Mouse (Mus musculus): ENCODE measurements at regions not wholly inside any gene's neighbourhood (a gene's known extent, or its start where the extent isn't known, plus 50 kb on each side); places are given as distances from the start of the nearest gene placed in this dataset.
"Not testable (repeated sequence)": the region's sequence is repeated elsewhere in the genome, so short reads cannot be mapped to it uniquely, and the experiment has no call there.

DNA sequence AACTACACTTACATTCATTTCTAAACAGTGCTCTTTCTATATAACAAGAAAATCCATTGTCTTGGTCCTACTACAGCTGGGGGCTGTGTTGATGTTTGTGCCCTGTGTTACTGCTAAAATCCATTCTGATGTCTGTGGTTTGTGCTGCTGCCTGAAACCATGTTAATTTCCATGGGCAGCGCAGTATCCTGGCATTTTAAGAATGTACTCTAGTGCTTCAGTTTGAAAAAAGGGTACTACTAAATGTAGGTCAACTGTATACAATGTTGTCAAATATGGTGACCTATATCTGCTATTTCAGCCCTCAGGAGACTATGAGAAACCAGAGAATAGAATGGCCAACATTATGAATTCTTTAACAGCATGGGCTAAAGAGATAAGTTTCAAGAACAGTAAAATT is 1052.2 kb downstream of the Hace1 start:
- DNase-seq (ENCODE audit: low spot score): no peak

DNA sequence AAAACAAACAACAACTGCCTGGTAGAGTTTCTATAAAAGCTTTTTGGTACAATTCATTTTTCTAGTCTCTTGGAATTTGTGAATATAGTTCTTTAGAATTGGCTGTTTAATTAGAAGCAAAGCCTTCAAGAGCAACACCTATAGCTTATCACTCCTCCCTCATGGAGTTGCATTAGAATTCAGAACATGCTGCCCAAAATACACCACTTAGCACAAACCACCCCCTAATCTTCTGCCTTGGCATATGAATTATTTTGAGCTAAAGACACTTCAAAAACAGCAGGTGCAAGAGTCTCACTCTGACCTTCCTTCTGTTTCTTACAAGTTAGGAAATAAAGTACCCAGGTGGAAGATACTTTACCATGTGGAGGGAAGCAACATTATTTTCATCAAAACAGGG is 1085.4 kb downstream of the Hace1 start:
- peak; percentile 1 for DNase-seq (ENCODE audit: low spot score)

DNA sequence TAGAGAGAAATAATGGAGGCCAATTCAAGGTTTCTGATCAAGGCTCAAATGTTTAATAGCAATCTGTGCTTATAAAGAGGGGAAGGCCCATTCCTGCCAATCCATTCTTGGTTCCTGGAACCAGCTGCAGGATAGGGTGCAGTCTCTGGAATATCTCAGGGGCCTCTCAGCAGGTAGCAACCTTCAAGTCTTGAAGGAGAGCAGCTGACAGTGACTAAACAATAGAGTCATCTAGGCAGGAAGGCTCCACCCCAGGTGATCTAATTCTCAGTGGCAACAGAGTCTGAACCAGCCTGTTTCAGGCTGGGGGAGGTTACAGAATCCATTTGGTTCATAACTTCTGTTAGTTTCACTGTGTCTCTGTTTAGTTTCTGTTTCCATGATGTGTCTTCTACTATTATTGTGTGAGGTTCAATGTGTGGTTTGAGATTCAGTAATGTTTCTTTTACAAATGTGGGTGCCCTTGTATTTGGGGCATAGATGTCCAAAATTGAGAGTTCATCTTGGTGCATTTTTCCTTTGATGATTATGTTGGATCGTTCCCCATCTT is 1112.3 kb downstream of the Hace1 start:
- not testable (repeated sequence) for DNase-seq (ENCODE audit: low spot score)

DNA sequence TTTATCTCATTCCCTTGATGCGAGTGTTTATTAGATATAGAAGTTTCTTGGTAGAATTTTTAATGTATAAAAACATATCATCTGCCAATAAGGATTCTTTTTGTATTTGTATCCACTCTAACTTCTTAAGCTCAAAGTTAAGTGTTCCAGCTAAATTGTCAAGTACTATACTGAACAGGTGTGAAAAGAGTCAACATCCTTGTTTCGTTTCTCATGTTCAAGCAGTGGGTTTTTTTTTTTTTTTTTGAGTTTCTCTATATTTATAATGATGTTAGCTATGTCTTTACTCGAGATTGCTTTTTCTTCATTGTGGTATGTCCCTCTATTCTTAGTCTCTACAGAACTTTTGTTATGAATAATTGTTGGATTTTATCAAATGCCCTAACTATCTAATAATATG is 1115.0 kb downstream of the Hace1 start:
- DNase-seq (ENCODE audit: low spot score): no peak

DNA sequence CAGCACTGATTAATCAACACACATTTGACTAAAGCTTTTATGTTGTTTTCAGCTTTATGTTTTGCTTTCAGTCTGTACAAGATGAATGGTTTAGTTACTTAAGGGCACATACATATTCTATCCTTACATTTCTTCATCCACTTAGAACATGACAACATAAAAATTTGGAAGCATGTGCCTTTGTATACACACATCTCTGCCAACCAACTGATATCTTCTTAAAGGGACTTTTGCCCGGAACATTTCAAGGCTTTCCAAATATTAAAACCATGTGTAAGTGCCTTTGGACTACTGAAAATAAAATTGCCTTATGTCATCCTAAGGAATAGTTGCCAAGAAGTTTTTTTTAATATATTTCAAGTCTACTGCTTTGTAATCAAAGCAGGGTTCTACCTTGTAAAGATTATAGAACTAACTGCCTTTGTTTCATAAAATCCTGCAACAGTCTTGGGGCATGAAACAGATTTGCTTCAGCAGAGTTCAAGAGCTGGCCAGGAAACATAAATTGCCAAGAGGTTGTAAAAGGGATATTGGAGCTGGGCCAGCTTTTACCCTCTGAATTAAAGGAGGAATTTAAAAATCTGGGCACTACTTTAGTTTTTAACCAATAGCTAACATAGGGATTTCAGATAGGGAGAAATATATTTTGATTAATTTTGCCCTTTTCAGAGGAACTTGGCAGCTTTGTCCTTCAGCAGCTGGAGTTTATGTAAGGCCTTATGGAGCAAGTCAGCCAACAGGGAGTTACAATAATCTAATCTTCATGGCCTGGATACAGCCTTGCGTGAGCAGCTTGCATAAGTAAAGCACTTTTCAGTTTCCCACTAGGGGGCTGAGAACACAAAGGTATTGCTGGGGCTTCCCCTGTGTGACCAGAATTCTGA is 1120.0 kb downstream of the Hace1 start:
- peak; percentile 15 for DNase-seq (ENCODE audit: low spot score)

DNA sequence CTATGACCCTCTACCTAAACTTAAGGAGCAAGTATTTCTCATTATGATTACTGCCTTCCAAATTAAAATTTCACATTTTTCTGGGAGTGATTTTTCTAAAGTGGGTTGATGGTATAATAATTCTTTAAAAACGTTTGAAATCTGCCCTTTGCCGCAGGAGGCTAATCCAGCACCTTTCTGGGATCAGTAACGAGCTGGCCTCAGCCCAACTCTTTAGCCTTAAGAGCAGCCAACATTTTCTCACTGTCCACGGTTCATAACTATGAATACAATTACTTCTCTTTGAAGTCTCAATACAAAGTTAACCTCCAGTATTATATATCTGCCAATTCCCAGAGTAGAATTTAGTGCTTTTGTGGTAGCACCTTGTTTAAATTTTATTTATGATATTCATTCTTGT is 1123.6 kb downstream of the Hace1 start:
- DNase-seq (ENCODE audit: low spot score): no peak

DNA sequence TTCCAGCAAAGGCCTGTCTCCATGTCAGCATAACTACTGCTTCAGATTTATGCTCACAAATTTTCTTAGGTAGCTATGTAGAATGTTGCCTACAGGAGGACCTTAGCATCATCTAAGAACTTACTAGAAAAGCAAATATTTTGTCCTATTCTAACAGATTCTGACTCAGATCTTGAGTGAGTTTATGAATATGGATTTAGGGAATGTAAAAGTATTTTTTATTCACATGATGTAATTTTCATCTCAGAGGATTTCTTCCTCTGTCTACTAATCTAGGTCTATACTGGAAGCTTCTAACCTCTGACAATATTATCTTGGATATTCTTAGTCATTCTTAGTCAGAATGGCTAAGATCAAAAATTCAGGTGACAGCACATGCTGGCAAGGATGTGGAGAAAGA is 1130.4 kb downstream of the Hace1 start:
- not testable (repeated sequence) for DNase-seq (ENCODE audit: low spot score)

DNA sequence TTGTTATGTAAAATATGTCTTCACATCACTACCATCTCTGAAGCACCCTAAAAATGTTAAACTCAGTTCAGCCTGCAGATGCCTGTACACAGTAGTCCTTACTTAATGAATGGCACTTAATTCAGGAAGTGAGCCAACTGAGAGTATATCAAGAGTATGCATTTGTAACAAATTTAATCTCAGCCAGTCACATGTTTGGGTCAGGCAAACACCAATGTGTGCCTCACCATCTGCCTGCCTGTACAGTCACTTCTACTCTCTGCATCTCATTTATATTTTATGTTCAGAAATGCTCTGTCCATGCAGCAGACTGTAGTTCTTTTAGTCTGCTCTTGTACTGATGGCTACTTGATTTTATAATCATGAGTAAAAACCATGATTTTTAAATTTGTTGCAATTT is 1135.1 kb downstream of the Hace1 start:
- DNase-seq (ENCODE audit: low spot score): no peak

DNA sequence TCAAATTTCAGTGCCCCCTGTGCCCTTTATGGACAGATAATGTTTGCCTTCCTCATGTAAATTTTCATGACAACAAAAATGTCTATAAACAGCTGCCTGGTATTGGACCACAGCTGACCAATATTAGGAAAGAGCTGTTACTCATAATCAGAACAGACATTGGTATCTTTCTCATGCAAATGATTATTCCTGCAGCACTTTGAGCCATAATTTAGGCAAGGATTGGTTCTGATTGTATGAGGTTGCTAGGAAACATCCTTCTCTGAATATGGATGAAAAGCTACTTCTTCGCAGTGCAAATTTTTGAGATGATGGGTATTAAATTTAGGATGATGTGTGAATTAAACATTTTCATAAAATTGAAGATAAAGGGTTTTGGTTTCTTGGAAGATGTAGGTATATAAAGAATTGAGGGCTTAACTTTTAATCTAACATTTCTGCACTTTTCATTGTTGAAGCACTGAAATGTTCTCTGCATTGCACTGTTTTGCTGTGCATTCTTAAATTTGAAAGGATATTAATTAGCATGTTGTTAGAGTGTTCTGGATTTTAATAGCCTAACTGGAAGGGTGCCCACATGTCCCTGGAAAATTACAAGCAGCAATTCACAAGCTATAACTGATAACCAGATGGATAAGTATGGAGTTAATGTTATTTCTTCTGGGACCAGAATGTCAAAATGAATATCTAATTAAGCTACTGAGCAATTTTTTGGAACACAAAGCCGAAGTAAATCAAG is 1140.9 kb downstream of the Hace1 start:
- DNase-seq (ENCODE audit: low spot score): peak; percentile 4

DNA sequence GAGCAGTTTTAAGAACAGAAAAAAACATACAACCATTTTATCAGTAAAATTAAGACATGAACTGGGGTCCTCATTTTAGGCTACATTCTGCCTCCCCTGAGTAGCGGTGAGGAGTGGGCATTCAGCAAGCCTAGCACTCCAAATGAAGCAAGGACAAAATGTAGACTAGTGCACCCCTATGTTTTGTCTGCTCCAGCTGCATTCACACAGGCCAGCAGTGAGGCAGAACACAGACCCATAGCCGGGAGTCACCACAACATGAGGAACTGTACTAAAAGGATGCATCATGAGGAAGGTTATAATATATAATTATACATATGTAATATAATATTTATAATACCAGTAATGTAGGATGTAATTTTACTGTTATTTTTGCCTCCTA is 1141.5 kb downstream of the Hace1 start:
- DNase-seq (ENCODE audit: low spot score): no peak

DNA sequence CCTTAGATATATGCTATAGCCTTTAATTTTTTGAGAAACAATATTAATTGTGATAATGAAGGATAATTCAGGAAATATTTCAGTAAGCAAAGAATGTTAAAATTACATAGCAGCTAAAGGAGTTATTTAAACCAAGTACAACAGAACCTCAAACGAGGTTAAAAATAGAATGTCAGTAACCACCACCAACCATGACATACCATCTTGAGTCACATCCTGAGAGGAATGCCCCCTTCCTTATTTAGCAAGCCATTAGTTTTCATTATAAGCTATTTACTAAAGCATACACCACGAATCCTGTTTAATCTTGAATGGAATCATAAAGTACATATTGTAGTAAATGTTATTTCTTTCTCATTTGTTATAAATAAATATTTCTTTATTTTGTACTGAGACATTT is 1146.0 kb downstream of the Hace1 start:
- no peak for DNase-seq (ENCODE audit: low spot score)

DNA sequence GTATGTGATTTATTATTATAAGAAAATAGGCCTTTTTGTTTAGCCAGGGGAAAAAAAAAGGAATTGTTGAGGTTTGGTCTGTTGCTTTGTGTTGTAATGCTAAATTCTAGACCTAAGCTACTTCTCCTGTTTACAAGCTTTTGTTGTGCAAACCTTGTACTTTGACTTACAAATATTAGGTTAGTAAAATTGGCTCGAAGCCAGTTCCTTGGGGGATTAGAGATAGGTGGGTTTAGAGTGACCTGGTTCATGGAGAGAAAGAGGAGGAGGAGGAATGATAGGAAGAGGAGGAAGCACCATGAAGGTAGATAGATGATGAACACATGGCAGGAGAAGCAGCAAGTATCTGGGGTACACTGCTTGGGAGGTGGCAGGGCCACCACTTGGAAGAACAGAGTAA is 1153.0 kb downstream of the Hace1 start:
- no peak for DNase-seq (ENCODE audit: low spot score)

DNA sequence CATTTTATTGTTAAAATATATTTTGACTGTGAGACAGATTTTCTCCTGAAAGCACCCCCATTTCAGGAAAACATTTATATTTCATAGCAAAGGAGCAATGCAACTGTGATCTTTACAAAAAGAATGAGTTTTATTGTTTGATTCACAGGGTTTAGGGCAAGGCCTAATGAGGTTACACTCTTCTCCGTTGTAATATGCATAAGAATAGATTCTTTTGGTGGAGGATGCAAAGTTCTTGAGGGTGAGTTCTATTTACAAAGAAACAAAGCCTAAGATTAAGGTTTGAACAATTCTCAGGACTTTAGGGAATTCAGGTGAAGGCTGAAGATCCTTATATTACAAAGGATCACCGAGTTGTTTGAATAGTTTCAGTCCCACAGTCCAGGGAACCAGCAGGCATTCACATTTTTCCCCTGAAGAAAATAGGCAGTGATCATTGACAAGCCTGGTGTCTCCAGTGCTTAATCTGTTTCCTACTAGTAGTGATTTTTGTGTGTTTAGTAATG is 1156.2 kb downstream of the Hace1 start:
- DNase-seq (ENCODE audit: low spot score): no peak

DNA sequence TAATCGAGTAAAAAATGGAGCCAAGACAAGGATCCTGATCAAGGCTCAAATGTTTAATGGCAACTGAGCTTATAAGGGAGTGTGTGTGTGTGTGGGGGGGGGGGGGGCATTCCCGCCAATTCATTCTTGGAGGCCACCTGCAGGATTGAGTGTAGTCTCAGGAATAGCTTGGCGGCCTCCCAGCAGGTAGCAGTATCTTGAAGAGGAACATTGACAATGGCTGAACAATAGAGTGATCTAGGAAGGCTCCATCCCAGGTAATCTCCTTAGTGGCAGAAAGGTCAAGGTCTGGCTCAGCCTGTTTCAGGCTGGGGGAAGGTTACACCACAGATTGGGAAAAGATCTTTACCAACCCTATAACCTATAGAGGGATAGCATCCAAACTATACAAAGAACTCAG is 1163.5 kb downstream of the Hace1 start:
- no peak for DNase-seq (ENCODE audit: low spot score)

DNA sequence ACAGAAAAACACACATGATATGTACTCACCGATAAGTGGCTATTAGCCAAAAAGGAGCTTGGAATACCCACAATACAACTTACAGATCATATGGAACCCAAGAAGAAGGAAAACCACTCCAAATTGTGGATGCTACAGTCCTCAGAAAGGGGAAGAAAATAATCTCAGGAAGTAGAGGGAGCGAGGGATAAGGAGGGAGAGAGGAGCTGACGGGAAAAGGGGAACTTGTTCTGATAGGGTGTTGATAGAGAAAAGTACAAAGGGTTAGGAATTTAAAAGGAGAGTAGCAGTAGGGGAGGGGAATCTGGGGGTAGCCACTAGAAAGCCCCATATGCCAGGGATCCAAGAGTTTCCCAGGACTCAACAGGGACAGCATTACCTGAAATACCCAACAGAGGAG is 1164.5 kb downstream of the Hace1 start:
- DNase-seq (ENCODE audit: low spot score): no peak

DNA sequence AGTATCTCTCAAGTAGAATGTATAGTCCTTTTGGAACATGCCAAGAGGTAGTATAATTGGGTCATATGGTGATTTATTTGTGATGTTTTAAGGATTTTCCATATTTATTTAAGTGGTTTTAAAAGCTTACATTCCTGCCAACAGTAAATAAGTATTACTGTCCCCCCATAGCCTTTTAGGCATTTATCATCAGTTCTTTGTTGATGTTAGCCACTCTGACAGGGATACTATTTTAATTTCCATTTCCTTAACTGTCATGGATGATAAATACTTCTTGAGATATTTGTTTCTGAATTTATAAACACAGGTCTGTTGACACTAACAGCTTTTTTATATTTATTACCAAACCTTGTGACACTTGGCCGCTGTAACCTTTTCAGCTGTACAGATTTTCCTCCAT is 1183.3 kb downstream of the Hace1 start:
- no peak for DNase-seq (ENCODE audit: low spot score)

DNA sequence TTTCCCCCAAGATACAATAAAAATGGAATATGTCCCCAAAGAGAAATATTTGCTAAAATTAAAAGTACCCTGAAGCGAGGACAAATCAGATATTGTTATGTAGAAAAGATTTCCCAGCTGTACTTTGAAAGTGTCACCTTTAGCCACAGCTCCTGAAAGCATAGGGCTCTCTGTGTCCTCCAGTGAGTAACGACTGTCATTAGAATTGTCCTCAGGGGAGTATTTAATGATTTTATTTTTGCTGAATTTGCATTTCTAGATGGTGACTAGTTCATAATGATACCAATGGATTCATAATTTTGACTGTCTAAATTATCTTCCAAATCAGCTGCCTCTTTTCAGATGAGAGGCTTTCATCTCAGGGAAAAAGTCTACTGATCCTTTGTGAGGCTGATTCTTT is 1201.1 kb downstream of the Hace1 start:
- no peak for DNase-seq (ENCODE audit: low spot score)

DNA sequence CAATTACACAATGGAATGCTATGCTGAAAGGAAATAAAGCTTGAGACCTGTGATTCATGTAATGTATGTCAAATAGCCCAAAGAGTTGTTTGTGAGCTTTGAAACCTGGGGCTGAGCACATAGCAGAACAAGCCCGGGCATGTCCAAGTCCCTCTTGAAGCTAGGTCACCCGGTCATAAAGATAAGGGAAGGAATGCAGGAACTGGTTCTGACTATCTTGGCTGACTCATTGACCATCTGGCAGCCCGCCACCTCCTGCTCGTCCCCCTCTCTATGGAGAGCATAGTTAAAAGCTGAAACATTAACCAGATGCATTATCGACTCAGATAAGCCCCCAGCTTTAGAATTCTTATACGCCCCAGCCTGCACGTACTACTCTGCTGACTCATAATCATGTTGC is 1208.1 kb downstream of the Hace1 start:
- not testable (repeated sequence) for DNase-seq (ENCODE audit: low spot score)

DNA sequence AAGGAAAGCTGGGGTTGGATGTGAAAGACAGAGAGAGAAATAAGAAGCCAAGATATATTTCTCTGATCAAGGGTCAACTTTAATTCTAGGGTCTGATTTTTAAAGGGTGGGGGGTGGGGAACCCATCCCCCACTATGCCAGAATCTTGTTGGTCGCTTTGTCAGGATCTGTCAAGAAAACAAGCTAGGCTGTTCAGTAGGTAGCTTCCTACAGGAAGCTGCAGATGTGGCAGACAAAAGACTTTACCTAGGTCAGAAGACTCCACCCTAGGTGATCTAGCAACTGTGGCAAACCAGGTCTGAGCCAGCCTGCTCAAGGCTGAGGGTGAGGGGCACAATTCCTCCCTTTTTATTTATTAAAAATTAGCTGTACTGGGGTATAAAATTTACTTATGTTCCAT is 1236.6 kb downstream of the Hace1 start:
- no peak for DNase-seq (ENCODE audit: low spot score)

DNA sequence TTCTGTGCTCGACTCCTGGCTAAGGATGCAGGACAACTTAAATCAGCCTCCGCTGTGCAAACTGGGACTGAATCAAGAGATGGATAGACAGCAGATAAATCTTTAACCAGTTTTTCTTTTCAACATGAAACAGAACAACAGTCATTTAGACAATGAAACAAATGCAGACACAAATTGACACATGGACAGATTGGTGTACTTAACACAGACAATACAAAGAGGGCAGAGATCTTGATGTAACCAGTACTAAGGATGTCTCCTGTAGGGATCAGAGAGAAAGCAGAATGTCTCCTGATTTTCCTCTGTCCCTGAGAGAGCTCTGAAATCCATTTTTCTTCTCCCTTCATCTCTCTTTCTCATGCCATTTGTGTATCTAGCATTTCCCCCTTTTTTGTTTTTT is 1241.5 kb downstream of the Hace1 start:
- no peak for DNase-seq (ENCODE audit: low spot score)

DNA sequence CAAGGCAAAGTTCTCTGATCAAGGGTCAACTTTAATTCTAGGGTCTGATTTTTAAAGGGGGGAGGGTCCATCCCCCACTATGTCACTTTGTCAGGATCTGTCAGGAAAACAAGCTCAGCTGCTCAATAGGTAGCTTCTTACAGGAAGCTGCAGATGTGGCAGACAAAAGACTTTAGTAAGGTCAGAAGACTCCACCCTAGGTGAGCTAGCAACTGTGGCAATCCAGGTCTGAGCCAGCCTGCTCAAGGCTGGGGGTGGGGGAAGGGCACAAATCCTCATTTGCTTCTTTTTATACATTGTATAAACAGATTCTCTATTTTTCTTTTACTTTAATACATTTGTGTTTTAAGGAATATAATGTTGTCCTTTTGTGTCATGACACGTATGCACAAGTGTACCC is 1242.3 kb downstream of the Hace1 start:
- no peak for DNase-seq (ENCODE audit: low spot score)

DNA sequence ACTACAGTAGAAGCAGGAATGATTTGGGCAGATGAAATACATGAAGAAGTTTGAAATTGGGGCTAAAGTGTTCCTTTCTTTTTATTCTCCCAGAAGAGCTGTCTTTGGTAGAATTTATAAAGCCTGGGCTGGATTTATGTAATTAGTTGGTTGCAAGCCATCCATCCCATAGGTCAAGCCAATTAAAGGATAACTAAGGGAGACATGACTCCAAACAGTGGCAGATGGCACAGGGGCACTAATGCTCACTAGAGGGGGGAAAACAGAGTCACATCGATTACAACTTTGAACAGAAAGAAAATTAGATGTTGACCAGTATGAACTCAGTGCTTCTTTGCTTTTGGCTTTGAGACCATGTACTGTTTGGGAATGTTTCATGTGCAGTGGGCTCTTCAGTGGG is 1246.2 kb downstream of the Hace1 start:
- DNase-seq (ENCODE audit: low spot score): no peak

DNA sequence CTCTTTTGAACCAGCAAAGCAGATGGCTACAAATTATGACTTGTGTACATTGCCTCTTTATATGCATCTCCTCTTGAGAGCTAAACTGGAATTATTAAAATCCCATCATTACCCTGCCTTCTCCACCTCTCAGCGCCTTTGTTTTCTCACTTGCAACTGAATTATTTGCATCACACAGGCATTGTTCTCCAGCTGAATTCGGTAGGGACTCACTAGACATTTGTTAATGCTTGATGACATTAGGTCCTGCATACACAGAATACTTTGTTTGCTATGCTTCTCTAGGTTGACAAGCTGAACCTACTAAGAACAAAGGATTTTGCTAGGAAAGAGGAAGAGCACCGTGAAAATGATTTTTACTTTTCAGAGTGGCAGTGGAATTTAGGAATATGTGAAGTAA is 1248.4 kb downstream of the Hace1 start:
- DNase-seq (ENCODE audit: low spot score): no peak

Measured in left cerebral cortex, adult 11 months (tissue).